Mouse (Mus musculus) ES-Bruce4 (cell line): ENCODE results near the gene Dscaml1. TPM values are rescaled to one million over a fixed set of nuclear protein-coding genes. Genes with fewer than 3 reads are reported as not detected.

Experiments
- H3K27ac ChIP-seq: 2 replicates; pipeline ENCODE4 v1.5.1; 2012; ENCODE audit warnings: low read length, inconsistent platforms; ENCODE audit not compliant: insufficient read depth
- H3K27me3 ChIP-seq: 2 replicates; pipeline ENCODE4 v1.6.1; 2012; ENCODE audit warnings: mild to moderate bottlenecking, low read length, inconsistent platforms; ENCODE audit not compliant: control insufficient read depth, poor library complexity, insufficient read depth, severe bottlenecking
- H3K36me3 ChIP-seq: 2 replicates; pipeline ENCODE4 v1.6.1; 2012; ENCODE audit warnings: inconsistent platforms, mild to moderate bottlenecking, low read length, moderate library complexity; ENCODE audit not compliant: control insufficient read depth, poor library complexity, insufficient read depth, severe bottlenecking
- H3K4me1 ChIP-seq: one replicate; pipeline ENCODE4 v1.8.1; 2011; ENCODE audit warnings: low read length; ENCODE audit not compliant: control insufficient read depth, insufficient read depth
- H3K4me3 ChIP-seq: 2 replicates; pipeline ENCODE4 v1.5.1; 2011; ENCODE audit warnings: low read depth, mild to moderate bottlenecking, low read length
- H3K9ac ChIP-seq: 2 replicates; pipeline ENCODE4 v1.6.1; 2012; ENCODE audit warnings: low read depth, mild to moderate bottlenecking, inconsistent platforms; ENCODE audit not compliant: poor library complexity, severe bottlenecking
- H3K9me3 ChIP-seq: replicated peaks from 2 replicates; pipeline ENCODE4 v1.6.1; 2012; ENCODE audit warnings: mild to moderate bottlenecking, low read length, inconsistent platforms; ENCODE audit not compliant: control insufficient read depth, poor library complexity, insufficient read depth, severe bottlenecking
- CTCF ChIP-seq: IDR thresholded peaks from one replicate; pipeline ENCODE4 v1.8.1; 2011; ENCODE audit warnings: low read depth, low read length
- EP300 ChIP-seq: IDR thresholded peaks from 2 replicates; pipeline ENCODE4 v1.6.1; 2011; ENCODE audit warnings: low read depth, low read length; ENCODE audit not compliant: insufficient read depth
- POLR2A ChIP-seq: IDR thresholded peaks from one replicate; pipeline ENCODE4 v1.8.1; 2011; ENCODE audit warnings: low read length; ENCODE audit not compliant: insufficient read depth
- polyA plus RNA-seq: library from polyadenylated mRNA; stranded (reverse); fragments of >200 nt; gene quantifications from 2 replicates; pipeline ENCODE4 v1.2.4, GENCODE M21; 2011; ENCODE audit warnings: low read depth; ENCODE audit not compliant: missing spikeins, insufficient read depth, insufficient read length

The Dscaml1 gene
- polyA plus RNA-seq, 1 experiment: 4.0 TPM

DNA sequence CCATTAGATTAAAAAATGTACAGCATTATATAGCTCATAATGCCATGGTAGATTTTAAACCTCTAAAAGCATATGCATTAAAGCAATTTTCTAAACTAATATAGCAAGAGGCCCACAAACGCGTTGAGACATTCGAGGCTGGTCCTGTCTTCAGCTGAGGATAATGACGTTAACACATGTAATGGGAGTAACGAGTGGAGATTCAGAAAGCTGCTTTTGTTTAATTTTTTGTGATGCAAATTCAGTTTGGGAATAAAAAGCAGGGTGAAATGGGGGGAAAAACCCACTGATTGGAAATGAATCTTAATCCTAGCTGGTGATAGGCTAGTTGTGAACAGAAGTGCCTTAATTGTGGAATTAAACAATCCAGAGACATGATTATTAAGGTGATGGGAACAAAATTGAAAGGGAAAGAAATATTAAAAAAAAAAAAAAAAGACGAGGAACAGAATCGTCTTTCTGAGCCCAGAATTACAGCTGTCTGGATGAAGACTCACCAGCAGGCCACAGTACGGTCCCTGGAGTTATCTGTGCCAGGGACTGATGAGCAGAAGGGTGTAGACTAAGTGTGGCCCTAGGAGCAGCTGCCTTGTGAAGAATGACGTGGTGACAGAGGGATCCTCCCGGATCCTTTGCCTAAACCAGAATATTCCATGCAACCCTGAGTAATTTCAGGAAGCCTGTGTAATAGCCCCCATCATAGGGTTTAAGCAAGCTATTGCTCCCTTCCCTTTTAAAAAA is 84.5 kb downstream of the Dscaml1 start:
- Histone ChIP-seq H3K9ac (no peak overlapping the region), H3K4me1 (no peaks in the 10 kb centered on the region), H3K36me3 (no peaks in the 10 kb centered on the region), H3K4me3 (no peak overlapping the region), H3K27me3 (no peaks in the 10 kb centered on the region), H3K27ac (no peak overlapping the region), H3K9me3 (no peaks in the 10 kb centered on the region)
- TF ChIP-seq CTCF: no peak
- TF ChIP-seq EP300: no peak
- no peak for TF ChIP-seq POLR2A

DNA sequence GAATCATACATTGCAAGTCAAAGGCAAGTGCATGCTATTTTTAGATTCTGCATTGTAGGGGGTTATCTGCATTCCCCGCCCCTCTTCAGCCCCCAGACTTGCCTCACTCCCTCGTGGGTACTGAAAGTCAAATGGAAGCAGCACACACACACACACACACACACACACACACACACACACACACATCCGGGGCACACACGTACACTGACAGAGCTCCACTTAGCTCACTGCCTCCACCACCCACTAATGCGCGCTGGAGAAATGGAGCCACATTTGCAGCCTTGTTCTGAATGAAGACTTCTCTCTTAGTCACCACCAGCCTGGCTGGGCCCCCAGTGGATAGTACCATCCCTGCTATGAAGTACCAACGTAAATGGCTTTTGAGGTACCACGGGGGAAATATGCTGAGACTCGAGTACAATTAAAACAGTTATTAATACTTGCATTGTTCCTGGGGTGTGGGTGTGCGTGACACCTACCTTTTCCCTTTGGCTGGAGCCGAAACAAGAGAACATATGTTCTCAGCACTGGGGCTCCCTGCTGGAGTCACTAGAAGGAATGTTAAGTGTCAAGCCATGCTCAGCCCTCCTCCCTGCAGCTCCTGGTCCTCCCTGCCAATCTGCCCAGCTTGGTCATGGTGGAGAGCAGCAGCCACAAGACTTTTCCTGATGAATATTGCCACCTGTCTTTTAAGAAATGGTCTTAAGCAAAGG is 91.7 kb downstream of the Dscaml1 start:
- no peaks in the 10 kb centered on the region for H3K9me3 ChIP-seq
- no peaks in the 10 kb centered on the region for H3K36me3 ChIP-seq
- no peak overlapping the region for H3K9ac ChIP-seq
- H3K27ac ChIP-seq: no peak overlapping the region
- H3K27me3 ChIP-seq: no peaks in the 10 kb centered on the region
- TF ChIP-seq POLR2A: no peak
- TF ChIP-seq EP300: 0 out of 2 replicates have a peak, but pooled peaks have one; percentile 8
- no peak overlapping the region for H3K4me3 ChIP-seq
- peaks cover 4% of the 10 kb centered on the region for H3K4me1 ChIP-seq

DNA sequence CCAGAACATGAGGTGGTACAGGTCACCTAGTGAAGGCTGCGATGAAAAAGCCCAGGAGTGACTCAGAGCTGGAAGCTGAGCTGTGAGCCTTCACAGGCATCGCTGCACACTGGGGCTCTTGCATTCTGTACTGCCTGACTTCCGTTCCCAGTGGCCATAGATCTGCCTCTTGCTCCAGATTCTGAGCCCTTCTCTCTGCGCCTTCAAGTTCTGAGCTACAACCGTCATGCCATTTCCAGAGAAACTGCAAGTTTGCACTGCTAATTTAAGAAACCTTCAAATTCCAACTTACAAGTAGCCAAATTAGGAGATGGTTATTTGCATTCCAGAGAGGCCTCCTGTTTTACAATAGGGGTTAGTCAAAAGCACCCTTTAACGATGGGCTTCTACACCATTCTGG is 93.4 kb downstream of the Dscaml1 start:
- Histone ChIP-seq H3K9me3 (no peaks in the 10 kb centered on the region), H3K9ac (no peak overlapping the region), H3K36me3 (no peaks in the 10 kb centered on the region), H3K27ac (no peak overlapping the region), H3K27me3 (no peaks in the 10 kb centered on the region), H3K4me3 (no peak overlapping the region), H3K4me1 (peaks cover 4% of the 10 kb centered on the region)
- TF ChIP-seq EP300: no peak
- TF ChIP-seq CTCF: no peak
- no peak for TF ChIP-seq POLR2A

DNA sequence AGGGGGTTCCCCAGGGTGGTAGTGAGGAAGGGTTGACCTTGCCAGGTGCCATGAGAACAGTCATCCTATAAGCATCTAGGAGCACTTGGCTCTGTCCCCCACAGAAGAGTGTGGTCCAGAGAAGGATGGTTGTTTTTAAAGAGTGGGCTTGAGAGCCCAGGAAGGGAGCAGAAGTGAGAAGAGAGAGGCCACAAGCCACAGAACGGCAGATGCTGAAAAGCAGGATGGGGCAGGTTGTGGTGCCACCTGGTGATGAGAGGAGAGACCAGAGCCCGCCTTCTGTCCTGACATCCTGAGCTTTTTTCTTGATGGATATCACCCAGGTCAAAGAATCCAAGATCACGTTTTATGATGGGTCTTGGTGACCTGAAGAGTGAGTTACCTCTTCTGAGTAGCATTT is 96.4 kb downstream of the Dscaml1 start:
- Histone ChIP-seq H3K9ac (no peak overlapping the region), H3K36me3 (no peaks in the 10 kb centered on the region), H3K27me3 (no peaks in the 10 kb centered on the region), H3K9me3 (no peaks in the 10 kb centered on the region), H3K4me3 (no peak overlapping the region), H3K4me1 (peaks cover 3% of the 10 kb centered on the region), H3K27ac (no peak overlapping the region)
- TF ChIP-seq CTCF (no peak), POLR2A (no peak), EP300 (no peak)

GRCm38 (mm10) chr9:45524505-45524904 is 98.1 kb downstream of the Dscaml1 start:
- Histone ChIP-seq H3K9ac (no peak overlapping the region), H3K36me3 (no peaks in the 10 kb centered on the region)

DNA sequence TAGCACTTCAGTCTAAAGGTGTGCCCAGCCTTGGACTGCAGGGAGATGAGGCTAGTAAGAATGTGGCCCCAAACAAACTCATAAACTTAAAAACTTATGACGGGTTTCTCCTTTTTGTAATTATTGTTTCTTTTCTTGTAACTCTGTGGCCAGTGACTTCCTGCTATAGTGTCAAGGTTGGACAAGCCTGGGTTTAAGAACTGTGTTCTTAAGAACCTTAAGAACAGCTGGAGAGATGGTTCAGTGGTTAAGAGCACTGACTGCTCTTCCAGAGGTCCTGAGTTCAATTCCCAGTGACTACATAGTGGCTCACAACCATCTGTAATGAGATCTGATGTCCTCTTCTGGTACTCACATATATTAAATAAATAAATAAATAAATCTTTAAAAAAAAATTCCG is 106.8 kb downstream of the Dscaml1 start:
- TF ChIP-seq CTCF: no peak
- TF ChIP-seq EP300: no peak
- TF ChIP-seq POLR2A: no peak
- H3K9me3 ChIP-seq: no peaks in the 10 kb centered on the region
- H3K27ac ChIP-seq: no peak overlapping the region
- no peak overlapping the region for H3K9ac ChIP-seq
- no peaks in the 10 kb centered on the region for H3K27me3 ChIP-seq
- no peaks in the 10 kb centered on the region for H3K4me1 ChIP-seq
- H3K4me3 ChIP-seq: no peak overlapping the region
- H3K36me3 ChIP-seq: no peaks in the 10 kb centered on the region

More at GRCm38 (mm10) chr9:45524505-45524904, 98.1 kb downstream of the Dscaml1 start:
- no peak overlapping the region for H3K4me3 ChIP-seq
- TF ChIP-seq POLR2A: no peak
- TF ChIP-seq EP300: no peak
- TF ChIP-seq CTCF: no peak
- H3K27ac ChIP-seq: no peak overlapping the region
- H3K9me3 ChIP-seq: no peaks in the 10 kb centered on the region
- H3K27me3 ChIP-seq: no peaks in the 10 kb centered on the region
- no peaks in the 10 kb centered on the region for H3K4me1 ChIP-seq
